Mouse (Mus musculus): ENCODE data around the gene Irak4. TPM values are rescaled to one million over a fixed set of nuclear protein-coding genes. Genes with fewer than 3 reads are reported as not detected.
A peak's percentile ranks its signal among the peaks of the same experiment; 100 is the strongest.

Gene Irak4
- polyA plus RNA-seq (2014; fragmentation: Nextera tagmentation; extraction: Ambion mirVana), result 2.0 and 2.4 TPM in 2 replicates

GRCm38 (mm10) chr15:94543409-94544051 is at the start of gene Irak4, which contains the start of gene Pus7l:
TSS of gene Irak4 (plus strand) at chr15:94543643.
TSS of gene Pus7l (minus strand) at chr15:94543547.
- Histone ChIP-seq H3K4me1 (ENCODE audit: control insufficient read depth, insufficient read depth, low read length) (no peaks in the 10 kb centered on the region), H3K9me3 (ENCODE audit: control insufficient read depth, low read length) (no peaks in the 10 kb centered on the region), H3K27ac (ENCODE audit: low read depth, low read length) (no peak within 1 kb of the TSS), H3K4me2 (peak within 1 kb of the TSS; percentile 58), H3K9ac (ENCODE audit: low read length) (peak within 1 kb of the TSS; percentile 68), H3K36me3 (ENCODE audit: control insufficient read depth, insufficient read depth, low read length) (no peaks in the 10 kb centered on the region), H3K27me3 (ENCODE audit: control insufficient read depth, insufficient read depth, low read length) (no peaks in the 10 kb centered on the region), H3K4me3 (ENCODE audit: low read depth, low read length) (peak within 1 kb of the TSS; percentile 64)
- under 1% methylated on average over 45 of the region's 45 CpGs for WGBS
- DNase-seq (ENCODE audit: low spot score, missing footprints) (peak; percentile 99), ATAC-seq (ENCODE audit: low FRiP score) (peak; percentile 99)

- Histone ChIP-seq H3K27ac (ENCODE audit: low read depth, low read length) (no peak overlapping the region), H3K4me1 (ENCODE audit: control insufficient read depth, insufficient read depth, low read length) (no peaks in the 10 kb centered on the region), H3K4me2 (no peak overlapping the region), H3K9me3 (ENCODE audit: control insufficient read depth, low read length) (no peaks in the 10 kb centered on the region; the same call in 1 of the 2 replicates), H3K36me3 (ENCODE audit: control insufficient read depth, insufficient read depth, low read length) (no peaks in the 10 kb centered on the region), H3K9ac (ENCODE audit: low read length) (no peak overlapping the region), H3K27me3 (ENCODE audit: control insufficient read depth, insufficient read depth, low read length) (no peaks in the 10 kb centered on the region), H3K4me3 (ENCODE audit: low read depth, low read length) (no peak overlapping the region)
- ATAC-seq (ENCODE audit: low FRiP score) (no peak), DNase-seq (ENCODE audit: low spot score, missing footprints) (no peak)
- 94% methylated on average over 1 of the region's 1 CpGs for WGBS
Measured at GRCm38 (mm10) chr15:94494445-94494844, 49.0 kb upstream of the Irak4 start.

- no peak overlapping the region for H3K9ac ChIP-seq (ENCODE audit: low read length)
- H3K36me3 ChIP-seq (ENCODE audit: control insufficient read depth, insufficient read depth, low read length), result no peaks in the 10 kb centered on the region
- H3K27me3 ChIP-seq (ENCODE audit: control insufficient read depth, insufficient read depth, low read length), result no peaks in the 10 kb centered on the region
- no peak for DNase-seq (ENCODE audit: low spot score, missing footprints)
- H3K9me3 ChIP-seq (ENCODE audit: control insufficient read depth, low read length), result no peaks in the 10 kb centered on the region; the same call in 1 of the 2 replicates
- H3K4me3 ChIP-seq (ENCODE audit: low read depth, low read length), result no peak overlapping the region
- no peaks in the 10 kb centered on the region for H3K4me1 ChIP-seq (ENCODE audit: control insufficient read depth, insufficient read depth, low read length)
- H3K27ac ChIP-seq (ENCODE audit: low read depth, low read length), result no peak overlapping the region
- ATAC-seq (ENCODE audit: low FRiP score), result no peak
- 72% methylated on average over 10 of the region's 10 CpGs for WGBS
- H3K4me2 ChIP-seq, result no peak overlapping the region
Measured at GRCm38 (mm10) chr15:94495936-94496335, 47.5 kb upstream of the Irak4 start.

- Histone ChIP-seq H3K36me3 (ENCODE audit: control insufficient read depth, insufficient read depth, low read length) (no peaks in the 10 kb centered on the region), H3K27me3 (ENCODE audit: control insufficient read depth, insufficient read depth, low read length) (no peaks in the 10 kb centered on the region), H3K4me1 (ENCODE audit: control insufficient read depth, insufficient read depth, low read length) (no peaks in the 10 kb centered on the region), H3K4me3 (ENCODE audit: low read depth, low read length) (no peak overlapping the region), H3K4me2 (no peak overlapping the region), H3K9ac (ENCODE audit: low read length) (no peak overlapping the region), H3K27ac (ENCODE audit: low read depth, low read length) (no peak overlapping the region), H3K9me3 (ENCODE audit: control insufficient read depth, low read length) (no peaks in the 10 kb centered on the region; the same call in 1 of the 2 replicates)
- ATAC-seq (ENCODE audit: low FRiP score), result no peak
- 76% methylated on average over 1 of the region's 1 CpGs for WGBS
- no peak for DNase-seq (ENCODE audit: low spot score, missing footprints)
Measured at GRCm38 (mm10) chr15:94499260-94499659, 44.2 kb upstream of the Irak4 start.

GRCm38 (mm10) chr15:94503451-94504215 is 39.8 kb upstream of the Irak4 start:
- H3K9ac ChIP-seq (ENCODE audit: low read length), result no peak overlapping the region
- 82% methylated on average over 12 of the region's 12 CpGs for WGBS
- no peak overlapping the region for H3K27ac ChIP-seq (ENCODE audit: low read depth, low read length)
- no peak for DNase-seq (ENCODE audit: low spot score, missing footprints)
- no peak overlapping the region for H3K4me2 ChIP-seq
- no peaks in the 10 kb centered on the region for H3K9me3 ChIP-seq (ENCODE audit: control insufficient read depth, low read length)
- no peak for ATAC-seq (ENCODE audit: low FRiP score)
- H3K4me1 ChIP-seq (ENCODE audit: control insufficient read depth, insufficient read depth, low read length), result no peaks in the 10 kb centered on the region
- H3K4me3 ChIP-seq (ENCODE audit: low read depth, low read length), result no peak overlapping the region
- no peaks in the 10 kb centered on the region for H3K36me3 ChIP-seq (ENCODE audit: control insufficient read depth, insufficient read depth, low read length)
- no peaks in the 10 kb centered on the region for H3K27me3 ChIP-seq (ENCODE audit: control insufficient read depth, insufficient read depth, low read length)

GRCm38 (mm10) chr15:94517913-94518491 is 25.4 kb upstream of the Irak4 start:
- Histone ChIP-seq H3K27ac (ENCODE audit: low read depth, low read length) (no peak overlapping the region), H3K4me1 (ENCODE audit: control insufficient read depth, insufficient read depth, low read length) (no peaks in the 10 kb centered on the region), H3K36me3 (ENCODE audit: control insufficient read depth, insufficient read depth, low read length) (no peaks in the 10 kb centered on the region), H3K9ac (ENCODE audit: low read length) (no peak overlapping the region), H3K4me3 (ENCODE audit: low read depth, low read length) (no peak overlapping the region), H3K27me3 (ENCODE audit: control insufficient read depth, insufficient read depth, low read length) (no peaks in the 10 kb centered on the region), H3K4me2 (no peak overlapping the region), H3K9me3 (ENCODE audit: control insufficient read depth, low read length) (no peaks in the 10 kb centered on the region)
- ATAC-seq (ENCODE audit: low FRiP score), result no peak
- no peak for DNase-seq (ENCODE audit: low spot score, missing footprints)
- WGBS, result 68% methylated on average over 16 of the region's 16 CpGs

GRCm38 (mm10) chr15:94520205-94520900 is 23.1 kb upstream of the Irak4 start:
- Histone ChIP-seq H3K27ac (ENCODE audit: low read depth, low read length) (no peak overlapping the region), H3K27me3 (ENCODE audit: control insufficient read depth, insufficient read depth, low read length) (no peaks in the 10 kb centered on the region), H3K4me2 (no peak overlapping the region), H3K4me1 (ENCODE audit: control insufficient read depth, insufficient read depth, low read length) (no peaks in the 10 kb centered on the region), H3K4me3 (ENCODE audit: low read depth, low read length) (no peak overlapping the region), H3K36me3 (ENCODE audit: control insufficient read depth, insufficient read depth, low read length) (no peaks in the 10 kb centered on the region), H3K9ac (ENCODE audit: low read length) (no peak overlapping the region), H3K9me3 (ENCODE audit: control insufficient read depth, low read length) (no peaks in the 10 kb centered on the region)
- 52% methylated on average over 9 of the region's 9 CpGs for WGBS
- DNase-seq (ENCODE audit: low spot score, missing footprints), result peak; percentile 89
- ATAC-seq (ENCODE audit: low FRiP score), result peak; percentile 62; the same call in 1 of the 2 replicates

GRCm38 (mm10) chr15:94520959-94521358 is 22.5 kb upstream of the Irak4 start:
- ATAC-seq (ENCODE audit: low FRiP score), result no peak
- H3K36me3 ChIP-seq (ENCODE audit: control insufficient read depth, insufficient read depth, low read length), result no peaks in the 10 kb centered on the region

More at GRCm38 (mm10) chr15:94520959-94521358, 22.5 kb upstream of the Irak4 start:
- Histone ChIP-seq H3K4me3 (ENCODE audit: low read depth, low read length) (no peak overlapping the region), H3K4me2 (no peak overlapping the region), H3K9me3 (ENCODE audit: control insufficient read depth, low read length) (no peaks in the 10 kb centered on the region), H3K9ac (ENCODE audit: low read length) (no peak overlapping the region), H3K27me3 (ENCODE audit: control insufficient read depth, insufficient read depth, low read length) (no peaks in the 10 kb centered on the region), H3K27ac (ENCODE audit: low read depth, low read length) (no peak overlapping the region), H3K4me1 (ENCODE audit: control insufficient read depth, insufficient read depth, low read length) (no peaks in the 10 kb centered on the region)
- no peak for DNase-seq (ENCODE audit: low spot score, missing footprints)
- WGBS, result 79% methylated on average over 5 of the region's 5 CpGs

Measured in midbrain, embryonic 11.5 days (tissue).